Mouse (Mus musculus) right cerebral cortex, postnatal 25 days (tissue): ENCODE data around the gene Lims1.
A peak's percentile ranks its signal among the peaks of the same experiment; 100 is the strongest.

ENCODE experiments used
- DNase-seq: peaks from one replicate; pipeline ENCODE4 v3.0.0; 2022

Gene Lims1

DNA sequence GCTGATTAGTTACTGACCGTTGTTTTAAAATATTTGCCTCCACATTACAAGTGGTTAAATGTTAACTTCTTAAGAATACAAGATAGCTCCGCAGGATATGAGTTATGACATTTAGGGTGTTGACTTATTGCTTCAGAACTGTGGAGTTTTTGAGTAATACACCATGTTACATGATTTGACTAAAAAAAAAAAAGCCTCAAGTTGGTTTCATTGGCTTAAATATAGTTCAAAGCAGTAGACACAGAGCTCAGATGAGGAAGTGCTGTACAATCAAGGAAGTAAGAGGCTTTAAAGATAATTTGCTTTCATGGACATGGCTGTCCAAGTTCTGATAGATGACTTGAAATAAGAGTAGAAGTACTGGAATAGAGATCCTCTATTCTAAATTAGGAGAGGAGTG is 28.4 kb downstream of the Lims1 start:
- no peak for DNase-seq

DNA sequence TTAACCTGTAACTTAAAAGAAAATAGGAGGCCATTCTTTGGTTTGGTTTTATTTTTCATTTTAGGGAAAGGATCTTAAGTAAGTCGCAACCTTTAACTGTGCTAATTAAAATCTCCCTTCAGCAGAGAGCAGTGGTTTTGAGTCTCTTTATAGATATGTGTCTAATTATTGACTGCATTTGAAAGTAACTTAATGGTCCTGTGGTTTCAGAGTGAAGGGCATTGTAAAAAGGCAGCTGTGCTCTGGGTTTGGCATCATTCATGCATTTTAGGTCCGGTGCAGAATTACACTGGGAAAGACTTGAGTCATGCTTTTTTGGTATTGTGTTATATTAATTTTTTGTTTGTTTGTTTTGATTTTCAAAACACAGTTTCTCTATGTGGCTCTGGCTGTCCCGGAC is 29.1 kb downstream of the Lims1 start:
- DNase-seq, result no peak

DNA sequence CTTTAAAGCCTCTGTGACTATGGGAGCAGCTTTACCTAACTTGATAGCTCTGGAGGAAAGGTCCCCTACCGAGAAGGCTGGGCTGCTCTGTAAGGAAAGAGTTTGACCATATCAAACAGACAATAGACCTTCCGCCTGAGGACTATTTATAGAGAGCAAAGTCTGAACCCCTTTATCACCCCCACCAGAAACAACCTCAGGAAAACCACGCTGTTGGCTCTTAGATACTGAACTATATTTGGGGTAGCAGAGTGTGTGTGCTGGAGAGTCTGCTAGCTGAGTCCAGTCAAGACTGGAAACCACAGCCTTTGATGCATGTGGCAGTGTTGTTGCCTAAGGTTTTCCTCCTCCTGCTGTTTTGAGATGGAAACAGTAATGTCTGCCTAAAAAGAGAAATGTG is 31.3 kb downstream of the Lims1 start:
- DNase-seq, result no peak

DNA sequence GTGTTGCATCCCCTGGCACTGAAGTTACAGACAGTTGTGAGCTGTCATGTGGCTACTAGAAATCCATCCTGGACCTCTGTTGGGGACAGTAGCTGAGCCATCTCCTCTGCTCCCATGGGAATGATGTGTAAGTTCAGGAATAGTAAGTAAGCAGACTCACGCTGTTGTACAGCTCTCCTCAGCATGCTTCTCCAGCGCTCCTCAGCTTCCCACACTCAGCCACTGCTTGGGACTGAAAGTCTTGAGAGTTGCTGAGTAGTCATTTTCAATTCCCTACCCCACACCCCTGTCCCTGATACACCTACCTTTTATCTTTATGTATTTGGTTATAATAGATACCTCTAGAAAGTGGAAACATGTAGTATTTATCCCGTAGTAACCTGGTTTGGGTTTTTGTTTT is 33.2 kb downstream of the Lims1 start:
- no peak for DNase-seq

DNA sequence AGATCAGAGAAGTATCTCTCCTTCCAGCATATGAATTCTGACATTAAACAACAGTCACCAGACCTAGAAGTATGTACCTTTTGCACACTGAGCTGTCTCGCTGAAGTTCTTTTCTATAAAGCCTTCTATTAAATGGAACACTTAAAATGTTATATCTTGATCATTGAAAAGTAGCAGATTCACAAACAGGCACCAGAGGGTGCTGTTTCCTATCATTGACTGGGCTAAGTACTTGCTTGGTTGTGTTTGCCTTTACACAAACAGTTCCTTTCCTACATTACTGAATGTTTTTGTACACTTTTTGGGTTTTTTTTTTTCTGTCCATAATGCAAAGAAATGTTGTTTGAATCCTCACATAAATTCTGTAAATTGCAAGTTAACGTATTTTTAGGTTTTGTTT is 35.9 kb downstream of the Lims1 start:
- DNase-seq, result no peak

DNA sequence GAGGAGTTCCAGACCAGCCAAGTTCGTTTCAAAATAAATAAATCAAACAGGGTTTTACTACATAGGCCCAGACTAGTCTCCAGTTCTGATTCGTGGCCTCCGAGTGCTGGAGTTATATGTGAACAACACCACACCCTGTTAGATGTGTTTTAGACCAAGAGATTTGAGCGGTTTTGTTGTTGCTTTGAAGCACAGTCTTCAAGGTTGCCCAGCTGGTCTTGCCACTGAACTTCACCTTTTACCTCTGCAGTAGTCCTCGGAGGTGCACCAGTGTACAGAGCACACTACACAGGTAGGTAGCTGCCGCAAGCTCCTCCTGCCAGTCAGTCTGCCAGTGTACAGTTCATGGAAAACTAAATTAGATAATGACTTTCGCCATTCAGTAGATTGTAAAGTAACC is 36.7 kb downstream of the Lims1 start:
- no peak for DNase-seq

DNA sequence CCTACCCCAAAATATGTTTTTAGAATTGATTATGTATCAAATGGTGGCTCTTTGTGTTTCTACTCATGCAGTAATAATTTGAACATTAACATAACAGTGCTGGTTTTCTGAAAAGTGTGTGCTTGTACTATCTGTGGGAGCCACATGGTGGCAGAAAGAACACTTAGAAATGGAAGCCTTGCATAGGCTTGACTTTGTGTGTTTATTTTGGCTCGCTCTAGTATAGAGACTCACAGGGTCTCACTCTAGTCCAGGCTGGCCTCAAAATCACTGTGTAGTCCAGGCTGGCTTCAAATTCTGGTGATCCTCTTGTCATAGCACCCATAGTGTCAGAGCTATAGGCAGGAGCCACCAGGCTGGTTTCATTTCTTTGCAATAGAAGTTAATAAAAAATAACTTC is 39.5 kb downstream of the Lims1 start:
- no peak for DNase-seq

DNA sequence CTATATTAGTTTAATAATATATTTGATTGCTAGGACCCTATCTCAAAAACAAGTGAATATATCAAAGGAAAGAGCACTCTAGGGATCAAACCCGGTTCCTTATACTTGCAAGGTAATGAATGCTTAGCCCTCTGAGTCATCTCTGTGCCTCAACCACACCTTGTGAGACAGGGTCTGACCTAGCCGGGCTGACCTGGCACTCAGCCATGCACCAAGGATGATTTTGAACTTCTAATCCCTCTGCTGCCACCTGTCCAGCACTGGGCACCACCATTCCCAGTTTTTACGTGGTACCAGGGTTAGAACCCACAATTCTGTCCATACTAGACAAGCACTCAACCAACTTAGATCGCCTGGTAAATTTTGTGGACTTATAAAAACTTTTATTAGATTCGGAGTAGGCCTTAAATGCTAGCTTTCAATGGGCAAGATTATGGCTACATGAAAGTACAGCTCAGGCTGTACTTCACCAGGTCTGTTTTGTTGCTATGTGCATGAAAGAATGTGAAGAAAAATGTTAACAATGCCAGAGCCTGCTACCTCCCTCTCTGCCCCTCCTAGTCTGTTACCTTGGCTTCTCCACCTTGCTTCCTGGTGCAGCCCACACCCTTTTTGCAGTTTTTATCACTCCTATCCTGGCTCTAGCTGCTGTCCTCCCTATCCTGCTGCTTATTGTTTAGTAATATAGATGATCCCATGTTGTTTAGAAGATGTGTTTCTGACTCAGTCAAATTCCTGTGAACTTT is 41.7 kb downstream of the Lims1 start:
- no peak for DNase-seq

DNA sequence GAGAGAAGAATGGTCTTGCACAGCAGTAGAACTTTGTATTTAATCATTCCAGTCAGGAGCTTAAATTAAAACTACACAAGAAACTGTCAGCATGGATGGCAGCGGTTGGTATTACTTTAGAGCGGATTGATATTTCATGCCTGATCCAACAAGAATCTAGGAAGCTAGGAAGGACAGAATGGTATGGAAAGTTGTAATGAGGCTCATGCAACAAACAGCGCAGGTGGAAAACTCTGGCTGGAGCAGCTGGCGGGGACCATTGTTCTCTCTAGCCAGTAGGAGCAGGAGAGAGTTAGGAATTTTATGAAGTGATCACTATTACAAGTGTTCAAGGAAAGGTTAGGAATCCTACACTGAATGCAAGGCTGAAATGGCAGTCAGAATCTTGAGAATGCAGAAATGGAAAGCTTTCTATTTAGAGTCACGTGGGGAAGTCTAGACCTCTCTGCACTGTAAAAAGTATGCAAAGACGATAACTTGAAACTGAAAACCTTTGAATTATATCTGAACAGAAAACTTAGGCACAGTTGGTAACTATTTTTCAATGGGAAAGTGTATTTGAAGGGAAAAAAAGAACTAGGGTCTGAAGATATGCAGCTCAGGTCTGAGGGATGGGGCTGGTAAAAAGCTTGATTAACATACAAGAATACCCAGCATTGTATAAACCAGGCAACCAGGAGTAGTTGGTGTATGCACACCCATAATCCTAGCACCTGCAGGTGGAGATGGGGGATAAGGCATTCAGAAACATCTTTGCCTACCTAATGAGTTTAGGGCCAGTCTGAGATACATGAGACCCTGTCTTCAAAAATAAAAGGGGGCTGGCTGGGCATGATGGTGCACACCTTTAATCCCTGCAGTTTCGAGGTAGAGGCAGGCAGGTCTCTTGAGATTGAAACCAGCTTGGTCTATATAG is 45.8 kb downstream of the Lims1 start:
- DNase-seq, result no peak

DNA sequence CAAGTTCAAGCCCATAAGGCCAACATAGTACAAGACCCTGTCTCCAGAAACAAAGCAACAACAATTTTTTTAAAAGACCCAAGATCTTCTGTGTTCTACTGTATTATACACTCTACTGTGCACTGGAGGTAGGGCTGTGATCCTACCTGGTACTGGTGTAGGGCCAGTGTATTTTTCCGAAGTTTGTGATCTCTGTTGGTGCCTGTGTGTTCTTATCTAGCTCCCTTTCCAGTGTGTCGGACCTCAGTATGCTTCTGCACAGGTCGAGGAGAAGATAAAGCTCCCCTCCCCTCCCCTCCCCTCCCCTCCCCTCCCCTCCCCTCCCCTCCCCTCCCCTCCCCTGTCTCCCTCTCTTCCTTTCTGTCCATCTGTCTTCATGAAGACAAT is 46.4 kb downstream of the Lims1 start:
- DNase-seq, result no peak

DNA sequence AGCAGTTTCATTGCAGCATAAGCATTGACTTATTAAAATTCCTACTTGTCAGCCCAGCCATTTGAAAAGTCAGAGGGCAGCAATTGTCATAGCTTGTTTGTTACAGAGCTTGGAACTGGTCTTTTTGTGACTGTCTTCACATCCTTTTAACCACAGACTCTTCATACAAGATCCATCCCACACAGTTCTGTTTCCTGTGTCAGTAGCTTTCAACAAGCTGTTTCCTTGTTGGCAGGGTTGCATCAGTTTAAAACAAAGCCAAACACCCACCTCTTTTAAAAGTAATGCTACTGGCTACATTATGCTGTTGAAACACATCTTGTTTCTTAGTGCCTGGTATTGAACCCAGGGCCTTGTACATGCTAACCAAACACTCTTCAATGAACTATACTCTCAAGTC is 46.9 kb downstream of the Lims1 start:
- DNase-seq, result no peak

DNA sequence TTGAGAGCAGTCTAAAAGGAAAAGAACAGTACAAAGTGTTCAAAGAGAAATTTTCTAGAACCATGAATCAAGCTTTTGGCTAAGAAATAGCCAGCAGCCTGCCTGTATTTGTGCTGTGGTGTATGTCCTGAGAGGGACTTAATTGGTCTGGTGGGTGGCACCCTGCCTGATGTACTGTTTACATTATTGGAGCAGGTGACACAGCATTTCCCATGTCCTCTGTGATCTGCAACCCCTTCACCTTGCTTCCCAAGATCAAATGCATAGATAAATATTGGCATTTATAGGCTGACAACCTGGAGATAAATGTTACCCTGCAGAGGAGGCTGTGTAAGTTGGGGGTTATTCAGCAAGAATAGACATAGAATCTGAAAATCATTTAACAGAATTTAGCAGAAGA is 47.3 kb downstream of the Lims1 start:
- DNase-seq, result no peak

DNA sequence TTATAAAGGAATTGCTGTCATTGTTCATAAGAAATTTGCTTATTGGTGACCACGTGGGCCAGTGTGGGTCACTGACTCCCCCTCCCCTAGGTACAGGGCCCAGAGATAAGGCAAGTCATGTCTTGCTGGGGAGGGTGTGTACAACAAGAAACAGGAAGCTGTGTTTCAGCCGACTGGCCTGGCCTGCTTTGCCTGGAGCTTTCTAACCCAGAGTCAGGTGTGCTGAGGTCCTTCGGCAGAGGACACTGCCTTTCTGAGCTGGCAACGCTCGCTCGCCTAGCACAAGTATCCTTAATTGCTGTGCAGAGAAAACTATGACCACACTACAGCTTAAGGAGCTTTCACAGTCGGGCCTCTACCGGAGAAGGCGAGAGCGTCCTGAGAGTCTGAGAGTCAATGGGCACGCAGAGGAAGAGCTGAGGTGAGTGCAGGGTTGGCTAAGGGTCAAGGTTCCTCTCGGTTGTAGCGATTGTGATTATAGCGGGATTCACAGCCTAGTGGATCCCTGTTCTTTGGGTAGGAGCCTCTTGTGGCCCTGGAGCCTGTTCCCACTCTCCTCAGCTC is 48.1 kb downstream of the Lims1 start:
- DNase-seq, result no peak

DNA sequence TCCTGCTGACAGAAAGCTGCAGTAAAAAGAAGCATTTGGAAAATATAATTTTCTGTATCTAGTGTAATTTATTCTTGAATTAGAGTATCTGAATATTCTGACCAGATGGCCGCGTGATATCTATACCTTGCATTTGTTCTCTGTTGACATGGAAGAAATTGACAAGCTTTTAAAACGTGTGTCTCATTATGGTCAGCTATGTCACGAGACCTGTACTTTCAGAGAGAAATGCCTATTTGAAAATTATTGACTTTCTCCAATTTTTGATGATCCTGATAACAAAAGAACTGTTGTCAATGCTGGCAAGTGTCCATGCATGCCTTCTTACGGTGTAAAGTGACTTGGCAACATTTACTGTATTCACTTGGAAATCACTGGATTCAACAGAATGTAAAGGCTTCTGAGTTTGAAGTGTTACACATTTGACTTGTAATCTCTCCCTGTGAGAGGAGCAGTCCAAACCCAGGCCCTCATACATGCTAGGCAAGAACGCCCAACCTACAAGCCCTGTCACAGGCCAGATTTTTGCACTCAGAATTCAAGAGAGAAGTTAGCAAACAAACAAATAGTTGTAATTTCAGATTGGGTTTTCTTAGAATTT is 49.3 kb downstream of the Lims1 start:
- no peak for DNase-seq

DNA sequence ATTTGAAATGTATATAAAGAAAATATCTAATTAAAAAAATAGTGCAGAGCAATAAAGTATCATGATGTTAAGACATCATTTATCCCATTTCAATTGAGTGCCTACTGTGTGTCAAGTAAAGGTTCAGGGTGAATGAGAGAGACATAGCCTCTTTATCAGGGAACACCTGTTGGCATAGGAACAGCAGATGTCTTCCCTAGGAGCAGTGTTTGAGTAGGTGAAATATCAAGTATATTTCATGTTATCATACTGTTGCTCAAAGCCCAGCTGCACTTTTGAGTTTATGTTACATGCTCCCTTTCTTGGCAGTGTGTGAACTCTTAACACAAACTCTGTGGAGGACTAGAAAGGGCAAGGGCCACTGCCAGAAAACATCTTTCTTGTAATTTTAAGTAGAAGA is 50.6 kb downstream of the Lims1 start:
- DNase-seq, result no peak

DNA sequence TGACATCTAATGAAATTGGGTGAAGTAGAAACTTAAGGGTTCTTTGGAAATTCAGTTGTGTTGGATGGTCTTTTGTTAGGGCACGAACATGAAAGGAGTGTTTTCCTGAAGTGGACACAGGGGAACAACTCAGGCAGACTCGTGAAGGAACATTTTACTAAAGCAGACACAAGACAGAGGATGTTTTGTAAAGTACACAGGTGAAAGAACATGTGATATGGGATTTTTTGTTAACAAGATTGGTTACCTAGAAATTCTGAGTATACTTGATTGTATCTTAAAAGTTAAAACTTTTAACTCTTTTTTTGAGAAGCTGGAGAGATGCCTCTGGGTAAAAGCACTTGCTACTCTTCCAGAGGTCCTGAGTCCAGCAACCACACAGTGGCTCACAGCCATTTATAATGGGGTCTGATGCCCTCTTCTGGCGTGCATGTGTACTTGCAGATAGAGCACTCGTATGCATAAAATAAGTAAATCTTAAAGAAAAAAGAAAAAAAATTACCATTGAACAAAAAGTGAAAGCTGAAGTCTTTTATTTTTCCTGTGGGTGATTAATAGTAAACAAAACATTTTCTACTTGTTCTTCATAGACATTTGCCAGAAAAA is 54.4 kb downstream of the Lims1 start:
- DNase-seq, result no peak

DNA sequence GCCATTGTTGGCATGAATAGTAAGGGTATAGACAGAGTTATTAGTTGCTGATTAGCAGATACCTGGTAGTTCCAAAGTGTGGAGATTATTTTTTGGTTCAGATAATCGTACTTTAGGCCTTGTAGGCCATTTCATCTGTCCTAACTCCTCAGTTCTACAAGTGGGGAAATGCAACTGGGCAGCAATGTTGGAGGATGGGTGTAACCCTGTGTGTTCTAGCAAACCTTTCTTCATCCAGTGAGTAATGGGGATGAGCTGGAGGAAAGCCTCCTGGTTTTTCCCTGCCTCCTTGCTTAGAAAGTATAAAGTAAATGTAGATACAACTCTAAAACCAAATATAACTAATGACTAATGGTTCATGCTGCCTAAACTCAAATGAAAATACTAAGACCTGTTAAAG is 55.1 kb downstream of the Lims1 start:
- no peak for DNase-seq

DNA sequence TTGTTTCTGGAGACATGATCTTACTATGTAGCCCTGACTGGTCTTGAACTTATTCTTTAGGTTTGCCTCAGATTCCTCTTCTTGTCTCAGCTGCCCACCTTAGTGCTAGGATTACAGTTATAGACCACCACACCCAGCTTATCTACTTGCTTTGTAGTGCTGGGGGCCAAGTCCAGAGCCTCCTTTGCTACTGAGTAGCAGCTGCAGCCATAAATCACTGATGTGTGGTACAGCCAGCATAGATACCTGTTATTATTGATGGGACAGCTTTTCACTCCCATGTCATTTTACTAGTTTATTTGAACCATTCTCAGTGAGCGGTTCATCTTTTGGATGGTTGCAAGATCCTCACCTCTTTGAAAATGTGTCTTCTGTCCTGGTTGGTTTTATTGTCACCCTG is 56.4 kb downstream of the Lims1 start:
- no peak for DNase-seq

DNA sequence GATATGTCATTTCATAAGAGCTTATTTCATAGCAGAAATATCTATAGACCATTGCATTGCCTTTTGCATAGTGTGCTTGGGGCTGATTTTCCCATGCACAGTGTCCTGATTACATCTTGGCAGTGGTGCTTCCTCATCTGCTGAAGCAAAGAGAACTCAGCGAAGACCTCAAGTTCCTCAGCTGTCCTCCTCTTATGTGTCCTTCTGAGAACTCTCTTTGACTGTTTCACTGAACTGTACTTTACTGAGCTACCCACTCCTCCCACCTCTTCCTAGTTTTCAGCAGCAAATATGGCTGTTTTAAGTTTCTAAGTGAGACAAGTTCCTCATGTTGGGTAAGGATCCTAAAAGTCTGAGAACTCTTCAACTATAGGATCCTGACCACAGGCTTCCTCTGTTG is 58.6 kb downstream of the Lims1 start:
- DNase-seq, result no peak

DNA sequence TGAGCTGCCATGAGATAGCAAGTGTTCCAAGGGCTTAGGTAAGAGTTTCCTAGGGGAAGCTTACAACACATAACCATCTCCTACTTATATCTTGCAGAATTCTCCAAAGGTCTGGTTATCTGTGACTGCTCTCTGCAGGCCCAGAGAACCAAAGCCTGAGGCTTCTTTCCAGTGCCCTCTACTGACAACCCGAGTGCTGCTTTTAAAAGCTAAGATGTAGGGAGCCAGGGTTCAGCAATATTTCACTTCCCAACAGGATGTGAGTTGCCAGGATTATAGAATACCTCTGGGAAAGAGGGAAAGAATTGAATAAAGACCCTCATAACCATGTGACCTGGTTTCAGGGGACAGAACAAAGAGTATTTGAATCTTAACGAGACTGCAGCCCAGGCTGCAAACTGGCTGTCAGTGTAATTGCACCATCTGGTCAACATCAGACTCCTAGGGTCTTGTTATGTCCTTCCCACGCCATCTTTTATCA is 59.4 kb downstream of the Lims1 start:
- no peak for DNase-seq

DNA sequence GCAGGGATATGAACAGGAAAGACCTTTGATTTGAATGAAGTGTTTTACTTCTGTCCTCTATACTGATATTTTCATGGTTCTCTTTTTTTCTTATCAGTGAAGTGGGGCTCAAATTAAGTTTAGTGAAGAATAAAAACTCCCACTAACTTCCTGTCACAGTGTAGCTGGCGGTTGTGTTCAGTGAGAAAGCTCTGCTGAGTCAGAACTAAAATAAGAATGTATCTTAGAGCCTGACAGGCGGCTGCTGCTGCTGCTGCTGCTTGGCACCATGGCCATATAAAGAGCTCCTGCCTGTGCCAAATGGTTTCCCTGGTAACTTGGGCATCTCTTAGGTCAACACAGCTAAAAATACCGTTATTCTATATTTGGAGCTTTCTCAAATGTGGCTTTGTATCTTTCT is 60.0 kb downstream of the Lims1 start:
- peak; percentile 65 for DNase-seq

DNA sequence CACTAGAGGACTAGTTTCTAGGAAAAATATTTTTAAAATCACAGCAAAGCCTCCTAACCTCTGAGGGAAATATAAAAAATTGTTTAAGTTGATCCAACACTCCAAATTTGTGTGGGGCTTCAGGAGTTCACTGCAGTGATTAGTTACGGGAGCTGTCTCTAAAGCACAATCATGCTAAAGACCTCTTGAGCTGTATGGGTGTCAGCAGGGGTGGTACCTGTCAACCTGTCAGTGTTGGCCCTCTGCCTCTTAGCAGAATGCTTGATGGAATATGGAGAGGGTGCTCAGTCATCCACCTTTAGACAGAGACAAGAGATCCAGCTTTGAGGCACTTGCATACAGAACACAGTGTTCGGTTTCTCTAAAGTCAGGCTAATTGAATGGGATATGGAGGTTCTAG is 60.5 kb downstream of the Lims1 start:
- DNase-seq, result no peak

DNA sequence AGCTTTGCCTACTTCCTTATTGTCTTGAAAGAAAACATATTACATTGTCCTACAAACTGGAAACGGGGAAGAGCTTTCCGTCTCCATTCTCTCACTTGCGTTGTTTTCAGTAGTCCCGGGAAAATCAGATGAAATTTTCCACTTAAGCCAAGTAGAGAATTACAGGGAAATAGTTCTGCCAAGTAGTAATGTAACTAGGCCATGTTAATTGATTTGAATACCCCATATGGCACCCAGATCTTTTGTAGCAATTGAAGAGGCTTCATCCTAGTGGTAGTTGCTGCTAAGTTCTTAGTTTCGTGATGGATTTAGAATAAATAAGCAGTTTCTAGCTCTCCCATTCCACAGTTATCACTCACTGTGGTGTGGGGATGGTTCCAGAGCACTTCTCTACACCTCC is 62.4 kb downstream of the Lims1 start:
- DNase-seq, result no peak
